Mouse (Mus musculus): Measurements from ENCODE around the gene Ptprd. TPM values are rescaled to one million over a fixed set of nuclear protein-coding genes. Genes with fewer than 3 reads are reported as not detected.

The Ptprd gene
- polyA plus RNA-seq, 1 experiment from 2014 or later = 14.9 TPM

DNA sequence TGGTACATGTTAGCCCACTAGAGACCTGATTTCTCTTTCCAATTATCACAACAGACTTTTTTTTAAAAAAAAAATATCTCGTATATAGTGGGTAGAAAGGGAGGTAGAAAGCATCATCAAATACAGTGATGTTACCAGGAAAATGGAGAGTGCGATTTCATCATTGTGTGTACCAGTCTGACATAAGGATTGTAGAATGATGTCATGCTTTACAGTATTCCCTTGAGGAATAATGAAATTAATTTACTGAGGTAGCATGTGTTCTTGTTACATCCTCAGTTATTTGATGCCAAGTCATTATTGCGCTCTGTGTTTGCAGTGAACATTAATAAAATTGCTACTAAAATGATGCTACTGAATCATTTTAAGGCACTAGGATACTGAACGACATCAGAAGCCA, 884.6 kb downstream of the Ptprd start:
- DNase-seq (ENCODE audit: low spot score) = no peak
- Histone ChIP-seq H3K9ac (replicated peaks; ENCODE audit: low read depth) (no peak overlapping the region), H3K9me3 (ENCODE audit: low read length) (no peaks in the 10 kb centered on the region), H3K27me3 (replicated peaks; ENCODE audit: insufficient read depth, low read length) (no peaks in the 10 kb centered on the region), H3K27ac (ENCODE audit: low read length) (no peak overlapping the region), H3K4me3 (ENCODE audit: low read depth, low read length) (no peak overlapping the region), H3K4me1 (ENCODE audit: insufficient read depth, low read depth, low read length) (no peaks in the 10 kb centered on the region), H3K4me2 (replicated peaks; ENCODE audit: low read depth, low read length) (no peak overlapping the region), H3K36me3 (ENCODE audit: insufficient read depth, low read length) (no peaks in the 10 kb centered on the region)
- no peak for ATAC-seq
- whole genome bisulfite sequencing = 77% methylated on average over 4 of the region's 4 CpGs
- TF ChIP-seq CTCF (IDR thresholded peaks at IDR 0.05) = no peak
- TF ChIP-seq EP300 (IDR thresholded peaks at IDR 0.05) = no peak

DNA sequence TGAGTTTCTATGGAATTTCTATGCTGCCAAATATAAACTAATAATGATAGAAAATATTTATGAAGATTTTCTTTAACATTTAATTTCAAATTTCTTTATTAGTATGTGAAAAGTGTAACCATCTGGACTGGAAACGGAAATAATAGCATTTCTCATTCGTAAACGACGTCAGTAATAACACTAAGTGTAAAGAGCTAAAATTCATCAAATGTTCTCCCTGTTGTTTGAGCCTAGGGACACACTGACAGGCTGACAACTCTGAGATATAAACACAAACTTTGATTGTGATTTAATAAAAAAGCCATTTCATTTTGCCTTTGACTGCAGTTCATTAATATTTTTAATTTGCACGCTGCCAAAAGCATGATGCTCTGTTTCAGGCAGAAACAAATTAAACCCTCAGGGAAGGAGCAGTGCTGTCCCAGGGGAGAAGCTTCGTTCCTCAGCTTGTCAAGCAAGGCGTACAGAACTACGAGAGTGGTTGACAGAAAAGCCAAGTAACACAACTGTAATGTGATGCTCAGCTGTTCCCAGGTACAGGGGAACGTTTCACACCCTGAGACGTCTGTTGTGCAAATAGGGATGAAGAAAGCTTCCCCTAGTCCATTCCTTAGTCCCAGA, 894.6 kb downstream of the Ptprd start:
- H3K9ac ChIP-seq (replicated peaks; ENCODE audit: low read depth) = no peak overlapping the region
- H3K4me3 ChIP-seq (ENCODE audit: low read depth, low read length) = no peak overlapping the region
- no peak overlapping the region for H3K4me2 ChIP-seq (replicated peaks; ENCODE audit: low read depth, low read length)
- DNase-seq (ENCODE audit: low spot score) = no peak
- H3K9me3 ChIP-seq (ENCODE audit: low read length) = no peaks in the 10 kb centered on the region
- no peak overlapping the region for H3K27ac ChIP-seq (ENCODE audit: low read length)
- no peaks in the 10 kb centered on the region for H3K4me1 ChIP-seq (ENCODE audit: insufficient read depth, low read depth, low read length)
- no peak for ATAC-seq
- H3K36me3 ChIP-seq (ENCODE audit: insufficient read depth, low read length) = no peaks in the 10 kb centered on the region
- H3K27me3 ChIP-seq (replicated peaks; ENCODE audit: insufficient read depth, low read length) = no peaks in the 10 kb centered on the region
- no peak for TF ChIP-seq EP300 (IDR thresholded peaks at IDR 0.05)
- TF ChIP-seq CTCF (IDR thresholded peaks at IDR 0.05) = no peak
- 51% methylated on average over 10 of the region's 10 CpGs for WGBS

DNA sequence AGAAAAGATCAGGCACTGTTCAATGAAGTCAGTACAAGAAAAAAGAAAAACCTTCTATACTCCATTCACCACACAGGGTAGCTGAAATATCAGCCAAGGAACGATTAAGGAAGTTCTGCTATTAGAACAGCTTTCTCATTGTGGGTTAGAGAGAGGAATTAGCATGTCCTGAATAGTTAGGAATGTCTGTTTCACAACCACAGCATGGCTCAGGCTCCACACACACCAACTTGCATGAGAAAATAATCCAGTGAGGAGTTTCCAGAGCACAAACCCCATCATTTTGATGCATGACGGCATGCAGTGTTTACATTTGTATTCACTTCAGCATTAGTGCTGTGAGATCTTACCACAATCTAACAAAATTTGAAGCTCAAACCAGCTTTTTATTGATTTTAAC, 895.1 kb downstream of the Ptprd start:
- Histone ChIP-seq H3K36me3 (ENCODE audit: insufficient read depth, low read length) (no peaks in the 10 kb centered on the region), H3K4me3 (ENCODE audit: low read depth, low read length) (no peak overlapping the region), H3K27me3 (replicated peaks; ENCODE audit: insufficient read depth, low read length) (no peaks in the 10 kb centered on the region), H3K9me3 (ENCODE audit: low read length) (no peaks in the 10 kb centered on the region), H3K4me1 (ENCODE audit: insufficient read depth, low read depth, low read length) (no peaks in the 10 kb centered on the region), H3K27ac (ENCODE audit: low read length) (no peak overlapping the region), H3K9ac (replicated peaks; ENCODE audit: low read depth) (no peak overlapping the region), H3K4me2 (replicated peaks; ENCODE audit: low read depth, low read length) (no peak overlapping the region)
- WGBS = 54% methylated on average over 2 of the region's 2 CpGs
- ATAC-seq (no peak), DNase-seq (ENCODE audit: low spot score) (no peak)
- TF ChIP-seq CTCF (IDR thresholded peaks at IDR 0.05) (no peak), EP300 (IDR thresholded peaks at IDR 0.05) (no peak)

DNA sequence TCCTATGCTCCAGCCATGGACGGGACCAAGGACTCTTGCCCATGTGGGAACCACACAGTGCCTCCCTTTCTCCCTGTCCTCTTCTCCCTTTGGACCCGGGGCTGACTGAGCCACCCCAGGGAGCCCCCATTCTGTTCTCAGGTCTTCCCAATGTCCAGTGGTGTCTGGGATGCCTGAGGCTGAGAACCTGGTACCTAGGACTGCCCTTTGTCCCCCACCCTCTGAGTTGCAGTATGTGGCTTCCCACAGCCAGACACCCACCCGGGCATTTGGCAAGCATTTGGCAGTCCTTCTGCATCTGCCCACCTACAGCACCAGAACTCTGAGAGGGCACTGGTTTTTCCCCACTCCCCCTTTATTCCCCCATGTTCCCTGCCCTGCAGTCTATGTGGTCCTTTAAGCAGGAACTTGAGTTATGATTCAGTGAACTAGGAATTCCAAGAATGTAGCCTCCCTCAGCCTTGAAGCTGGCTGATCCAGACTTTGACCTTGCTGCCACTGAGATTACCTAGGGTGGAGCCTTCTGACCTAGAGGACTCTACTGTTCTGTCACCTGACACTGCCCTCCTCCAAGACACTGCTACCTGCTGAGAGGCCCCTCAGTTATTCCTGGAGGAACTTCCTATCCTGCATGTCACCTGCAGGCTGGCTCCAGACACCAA, 901.5 kb downstream of the Ptprd start:
- ATAC-seq (peak; percentile 53), DNase-seq (ENCODE audit: low spot score) (peak; percentile 7)
- H3K9me3 ChIP-seq (ENCODE audit: low read length) = no peaks in the 10 kb centered on the region
- H3K36me3 ChIP-seq (ENCODE audit: insufficient read depth, low read length) = no peaks in the 10 kb centered on the region
- WGBS = 68% methylated on average over 3 of the region's 3 CpGs
- H3K4me1 ChIP-seq (ENCODE audit: insufficient read depth, low read depth, low read length) = no peaks in the 10 kb centered on the region
- H3K27ac ChIP-seq (ENCODE audit: low read length) = no peak overlapping the region
- H3K4me3 ChIP-seq (ENCODE audit: low read depth, low read length) = no peak overlapping the region
- H3K4me2 ChIP-seq (replicated peaks; ENCODE audit: low read depth, low read length) = no peak overlapping the region
- H3K9ac ChIP-seq (replicated peaks; ENCODE audit: low read depth) = no peak overlapping the region
- TF ChIP-seq EP300 (IDR thresholded peaks at IDR 0.05) (no peak), CTCF (IDR thresholded peaks at IDR 0.05) (no peak)
- H3K27me3 ChIP-seq (replicated peaks; ENCODE audit: insufficient read depth, low read length) = no peaks in the 10 kb centered on the region

DNA sequence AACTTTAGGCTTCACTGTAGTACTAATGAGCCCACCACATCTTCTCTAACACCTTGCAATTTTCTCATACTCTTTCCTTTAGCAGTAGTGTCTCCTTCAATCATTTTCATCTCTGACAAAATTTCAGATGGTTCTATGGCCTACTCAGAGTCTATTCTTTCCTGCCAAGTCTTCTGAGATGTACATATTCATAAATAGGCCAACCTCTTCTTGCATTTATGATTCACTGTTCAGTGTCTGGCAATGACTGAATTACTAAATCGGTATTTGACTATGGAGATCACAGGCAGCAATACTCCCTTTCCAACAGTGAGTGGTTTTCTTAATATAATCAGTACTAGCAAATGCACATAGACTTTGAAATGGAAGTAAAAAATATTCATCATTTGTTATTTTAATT, 928.3 kb downstream of the Ptprd start:
- Histone ChIP-seq H3K27me3 (replicated peaks; ENCODE audit: insufficient read depth, low read length) (no peaks in the 10 kb centered on the region), H3K4me1 (ENCODE audit: insufficient read depth, low read depth, low read length) (no peaks in the 10 kb centered on the region), H3K36me3 (ENCODE audit: insufficient read depth, low read length) (no peaks in the 10 kb centered on the region), H3K9me3 (ENCODE audit: low read length) (no peaks in the 10 kb centered on the region), H3K4me3 (ENCODE audit: low read depth, low read length) (no peak overlapping the region), H3K4me2 (replicated peaks; ENCODE audit: low read depth, low read length) (no peak overlapping the region), H3K27ac (ENCODE audit: low read length) (no peak overlapping the region), H3K9ac (replicated peaks; ENCODE audit: low read depth) (no peak overlapping the region)
- no peak for TF ChIP-seq EP300 (IDR thresholded peaks at IDR 0.05)
- no peak for TF ChIP-seq CTCF (IDR thresholded peaks at IDR 0.05)
- WGBS = 80% methylated on average over 1 of the region's 1 CpGs
- DNase-seq (ENCODE audit: low spot score) (no peak), ATAC-seq (no peak)

DNA sequence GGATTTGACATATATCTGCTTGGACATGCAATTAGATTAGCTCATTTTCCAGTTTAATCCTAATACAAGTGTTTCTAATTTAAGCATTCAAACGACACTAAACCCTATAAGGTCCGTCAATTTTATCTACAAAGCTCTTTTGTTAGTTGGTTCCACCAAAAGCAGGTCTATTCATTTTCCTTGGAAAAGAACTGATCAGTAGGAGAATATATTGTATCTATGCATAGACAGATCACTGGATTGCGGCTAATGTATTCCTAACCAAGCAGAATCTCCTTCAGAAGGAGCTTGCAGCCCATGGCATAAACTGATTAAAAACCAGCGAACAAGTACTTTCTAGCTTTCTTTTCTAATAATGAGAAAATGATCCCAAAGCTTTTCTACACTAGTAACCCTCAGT, 933.8 kb downstream of the Ptprd start:
- H3K4me1 ChIP-seq (ENCODE audit: insufficient read depth, low read depth, low read length) = no peaks in the 10 kb centered on the region
- H3K9me3 ChIP-seq (ENCODE audit: low read length) = no peaks in the 10 kb centered on the region
- whole genome bisulfite sequencing = 75% methylated on average over 4 of the region's 4 CpGs
- no peak for ATAC-seq
- no peak for DNase-seq (ENCODE audit: low spot score)
- no peak overlapping the region for H3K4me3 ChIP-seq (ENCODE audit: low read depth, low read length)
- H3K27ac ChIP-seq (ENCODE audit: low read length) = no peak overlapping the region
- H3K4me2 ChIP-seq (replicated peaks; ENCODE audit: low read depth, low read length) = no peak overlapping the region
- no peaks in the 10 kb centered on the region for H3K27me3 ChIP-seq (replicated peaks; ENCODE audit: insufficient read depth, low read length)
- TF ChIP-seq EP300 (IDR thresholded peaks at IDR 0.05) (no peak), CTCF (IDR thresholded peaks at IDR 0.05) (no peak)
- H3K9ac ChIP-seq (replicated peaks; ENCODE audit: low read depth) = no peak overlapping the region
- H3K36me3 ChIP-seq (ENCODE audit: insufficient read depth, low read length) = no peaks in the 10 kb centered on the region

Data from lung, postnatal 0 days (tissue).